Mouse (Mus musculus) ovary, adult 18-20 months (tissue): ENCODE results near the gene Gramd1a.

Experiments
- DNase-seq: peaks from one replicate; pipeline ENCODE4 v3.0.0; 2022; ENCODE audit warnings: low spot score, mixed read lengths

The Gramd1a gene

GRCm38 (mm10) chr7:31155296-31156033 is at the start of gene Gramd1a:
Gramd1a (minus strand) TSS chr7:31155896.
- peak; percentile 58 for DNase-seq

- DNase-seq: no peak
Measured at GRCm38 (mm10) chr7:31195591-31196307, 40.1 kb upstream of the Gramd1a start.

- no peak for DNase-seq
Measured at GRCm38 (mm10) chr7:31184711-31185110, 29.0 kb upstream of the Gramd1a start.

DNA sequence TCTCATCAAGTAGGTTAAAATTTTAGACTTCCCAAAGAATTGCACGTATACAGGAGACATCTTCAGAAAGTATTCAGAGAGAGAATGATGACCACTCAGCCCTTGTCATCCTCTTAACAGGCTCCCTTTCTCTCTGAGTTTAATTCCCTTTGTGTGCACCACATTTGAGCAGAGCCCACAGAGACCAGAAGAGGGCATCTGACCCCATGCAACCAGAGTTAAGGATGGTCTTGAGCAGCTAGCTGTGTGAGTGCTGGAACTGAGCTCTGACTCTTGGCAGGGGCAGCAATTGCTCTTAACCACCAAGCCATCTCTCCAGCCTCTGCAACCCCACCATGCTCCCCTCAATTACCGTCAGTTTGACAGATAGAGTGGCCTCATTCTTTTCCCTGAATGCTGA is 27.2 kb upstream of the Gramd1a start:
- DNase-seq: no peak

- DNase-seq: no peak
Measured at GRCm38 (mm10) chr7:31176886-31177763, 21.4 kb upstream of the Gramd1a start.

GRCm38 (mm10) chr7:31175096-31175495 is 19.4 kb upstream of the Gramd1a start:
- DNase-seq: no peak

GRCm38 (mm10) chr7:31174466-31174865 is 18.8 kb upstream of the Gramd1a start:
- no peak for DNase-seq

- DNase-seq: no peak
Measured at GRCm38 (mm10) chr7:31172238-31172637, 16.5 kb upstream of the Gramd1a start.

GRCm38 (mm10) chr7:31170520-31170919 is 14.8 kb upstream of the Gramd1a start:
- no peak for DNase-seq

GRCm38 (mm10) chr7:31168412-31168811 is 12.7 kb upstream of the Gramd1a start:
- no peak for DNase-seq

DNA sequence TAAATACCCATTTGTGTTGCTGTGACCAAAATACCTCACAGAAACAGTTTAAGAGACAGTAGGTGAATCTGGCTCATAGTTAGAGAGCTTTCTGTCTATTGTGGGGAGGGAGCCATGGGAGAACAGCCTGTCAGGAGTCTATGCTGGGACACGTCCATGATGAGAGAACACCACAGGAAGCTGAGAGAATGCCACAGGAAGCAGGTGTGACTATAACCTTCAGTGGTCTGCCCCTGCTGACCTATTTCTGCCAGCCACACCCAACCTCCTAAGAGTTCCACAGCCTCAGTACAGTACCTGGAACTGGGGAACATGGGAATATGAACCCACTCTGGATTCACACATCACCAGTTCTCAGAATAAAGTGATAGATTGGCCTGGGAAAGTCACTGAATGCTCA is 9.1 kb upstream of the Gramd1a start:
- DNase-seq: no peak

DNA sequence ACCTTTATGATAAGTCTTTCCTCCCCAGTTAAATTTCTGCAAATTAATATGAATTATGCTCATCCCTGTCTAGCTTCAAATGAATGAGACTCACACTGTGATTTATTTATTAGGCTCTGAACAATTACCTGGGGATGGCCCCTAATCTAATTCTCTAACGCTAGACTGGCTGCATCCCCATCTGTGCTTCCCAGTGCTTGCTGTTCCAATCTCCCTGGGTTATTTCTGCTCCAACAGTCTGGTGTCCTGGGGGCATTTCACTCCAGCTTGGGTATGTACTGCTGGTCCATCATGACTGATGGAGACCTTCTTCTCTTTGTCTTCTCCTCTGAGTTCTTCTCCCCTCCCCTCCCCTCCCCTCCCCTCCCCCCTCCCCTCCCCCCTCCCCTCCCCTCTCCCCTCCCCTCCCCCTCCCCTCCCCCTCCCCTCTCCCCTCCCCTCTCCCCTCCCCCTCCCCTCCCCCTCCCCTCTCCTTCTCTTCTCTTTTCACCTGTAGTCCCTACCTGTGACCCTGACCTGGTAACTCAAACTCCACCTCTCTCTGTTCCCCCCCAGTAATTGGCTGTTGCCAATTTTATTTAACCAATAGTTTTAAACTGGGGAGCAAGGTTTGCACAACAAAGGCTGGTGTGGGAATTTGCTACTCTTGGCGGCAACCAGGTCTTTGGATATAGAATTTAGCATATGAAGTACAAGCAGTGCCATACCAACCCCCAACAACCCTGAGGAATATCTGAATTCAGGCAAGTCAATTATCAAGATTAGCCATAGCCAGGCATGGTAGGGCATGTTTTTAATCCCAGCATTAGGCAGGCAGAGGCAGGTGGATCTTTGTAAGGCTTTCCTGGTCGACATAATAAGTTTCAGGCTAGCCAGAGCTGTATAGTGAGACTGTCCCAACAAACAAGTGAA is 8.2 kb upstream of the Gramd1a start:
- DNase-seq: no peak

DNA sequence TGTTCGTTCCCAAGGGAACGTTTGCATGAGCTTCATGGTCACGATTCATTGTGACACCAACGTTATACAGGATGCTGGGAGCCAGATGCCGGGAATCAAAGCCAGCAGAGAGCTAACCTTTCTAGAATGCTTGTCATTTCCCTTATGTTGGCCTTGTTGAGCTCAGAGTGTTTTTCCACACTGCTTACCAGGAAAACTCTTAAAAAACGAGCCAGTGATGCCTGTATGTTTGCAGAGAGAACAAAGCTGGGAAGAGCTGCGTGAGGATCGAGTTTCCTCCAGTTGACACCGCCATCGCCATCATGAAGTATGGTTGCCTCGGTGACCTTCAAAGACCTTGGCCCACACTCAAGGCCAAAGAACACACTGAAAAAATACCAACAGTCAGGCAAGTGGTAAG is 6.6 kb upstream of the Gramd1a start:
- no peak for DNase-seq

GRCm38 (mm10) chr7:31161831-31162230 is 6.1 kb upstream of the Gramd1a start:
- no peak for DNase-seq

- no peak for DNase-seq
Measured at GRCm38 (mm10) chr7:31161246-31161645, 5.5 kb upstream of the Gramd1a start.

- peak; percentile 57 for DNase-seq
Measured at GRCm38 (mm10) chr7:31160763-31161162, 5.1 kb upstream of the Gramd1a start.

GRCm38 (mm10) chr7:31156034-31156928 is 585 bp upstream of the Gramd1a start:
- DNase-seq: no peak

- no peak for DNase-seq
Measured at GRCm38 (mm10) chr7:31153536-31154320, 2.0 kb downstream of the Gramd1a start.
